Mouse (Mus musculus) myocyte (in vitro differentiated cells): ENCODE measurements around the gene Cmpk2. TPM values are rescaled to one million over a fixed set of nuclear protein-coding genes. Genes with fewer than 3 reads are reported as not detected.

ENCODE experiments used
- H3K27me3 ChIP-seq: one replicate; pipeline ENCODE4 v1.6.1; 2011; ENCODE audit not compliant: control insufficient read depth, insufficient read depth, insufficient read length
- H3K36me3 ChIP-seq: one replicate; pipeline ENCODE4 v1.6.1; 2011; ENCODE audit not compliant: control insufficient read depth, insufficient read depth
- H3K4me2 ChIP-seq: one replicate; pipeline ENCODE4 v1.6.1; 2011; ENCODE audit warnings: low read depth, control low read depth
- H3K4me3 ChIP-seq: one replicate; pipeline ENCODE4 v1.5.1; 2011; ENCODE audit warnings: mild to moderate bottlenecking, control low read depth, moderate library complexity
- H3K79me2 ChIP-seq: one replicate; pipeline ENCODE4 v1.6.1; 2011; ENCODE audit not compliant: control insufficient read depth, insufficient read depth
- H3ac ChIP-seq: one replicate; pipeline ENCODE4 v1.6.1; 2011; ENCODE audit not compliant: control insufficient read depth, insufficient read length
- CEBPB ChIP-seq: IDR thresholded peaks from 2 replicates; pipeline ENCODE4 v1.6.1; 2011; ENCODE audit warnings: mild to moderate bottlenecking, moderate library complexity; ENCODE audit not compliant: poor library complexity, insufficient read depth, severe bottlenecking
- E2F4 ChIP-seq: IDR thresholded peaks from one replicate; pipeline ENCODE4 v1.6.1; 2011; ENCODE audit warnings: mild to moderate bottlenecking, control low read depth, moderate library complexity; ENCODE audit not compliant: insufficient read depth
- MAX ChIP-seq: IDR thresholded peaks from one replicate; pipeline ENCODE4 v1.6.1; 2011; ENCODE audit warnings: low read depth, mild to moderate bottlenecking, control low read depth
- MYOD1 ChIP-seq, 3 experiments: IDR thresholded peaks; one replicate each; pipeline ENCODE4 v1.6.1; 2011; ENCODE audit warnings: control low read depth in 2 of 3, low read depth in 2 of 3, mild to moderate bottlenecking in 2 of 3, moderate library complexity in 1 of 3; ENCODE audit not compliant: insufficient read length in 2 of 3, control insufficient read depth in 1 of 3
- MYOG ChIP-seq, 3 experiments: IDR thresholded peaks; one replicate each; pipeline ENCODE4 v1.6.1; 2011; ENCODE audit warnings: control low read depth in 2 of 3, low read depth in 2 of 3, mild to moderate bottlenecking in 2 of 3; ENCODE audit not compliant: insufficient read length in 2 of 3, control insufficient read depth in 1 of 3, insufficient read depth in 1 of 3
- POLR2A ChIP-seq: IDR thresholded peaks from one replicate; pipeline ENCODE4 v1.6.1; 2011; ENCODE audit warnings: low read depth, mild to moderate bottlenecking, control low read depth, moderate library complexity; ENCODE audit not compliant: insufficient read length
- POLR2AphosphoS2 ChIP-seq: IDR thresholded peaks from one replicate; pipeline ENCODE4 v1.6.1; 2011; ENCODE audit warnings: low read depth, control low read depth; ENCODE audit not compliant: insufficient read length
- REST ChIP-seq: IDR thresholded peaks from one replicate; pipeline ENCODE4 v1.6.1; 2011; ENCODE audit warnings: mild to moderate bottlenecking, control low read depth, moderate library complexity; ENCODE audit not compliant: insufficient read depth, insufficient read length
- SRF ChIP-seq: IDR thresholded peaks from one replicate; pipeline ENCODE4 v1.6.1; 2011; ENCODE audit warnings: low read depth; ENCODE audit not compliant: control insufficient read depth, insufficient read length
- TCF12 ChIP-seq: IDR thresholded peaks from one replicate; pipeline ENCODE4 v1.6.1; 2011; ENCODE audit warnings: mild to moderate bottlenecking, control low read depth; ENCODE audit not compliant: poor library complexity, insufficient read depth, severe bottlenecking
- TCF3 ChIP-seq: IDR thresholded peaks from one replicate; pipeline ENCODE4 v1.6.1; 2011; ENCODE audit warnings: low read depth, control low read depth; ENCODE audit not compliant: insufficient read length
- USF1 ChIP-seq: IDR thresholded peaks from one replicate; pipeline ENCODE4 v1.6.1; 2011; ENCODE audit warnings: low read depth, mild to moderate bottlenecking, control low read depth, moderate library complexity
- polyA plus RNA-seq: library from polyadenylated mRNA; unstranded; fragments of >200 nt; fragmentation: generic; extraction: Trizol; gene quantifications from one replicate; pipeline ENCODE4 v1.2.1, GENCODE M21; 2012; ENCODE audit warnings: missing spikeins

Gene Cmpk2
- polyA plus RNA-seq, 1 experiment = not detected

DNA sequence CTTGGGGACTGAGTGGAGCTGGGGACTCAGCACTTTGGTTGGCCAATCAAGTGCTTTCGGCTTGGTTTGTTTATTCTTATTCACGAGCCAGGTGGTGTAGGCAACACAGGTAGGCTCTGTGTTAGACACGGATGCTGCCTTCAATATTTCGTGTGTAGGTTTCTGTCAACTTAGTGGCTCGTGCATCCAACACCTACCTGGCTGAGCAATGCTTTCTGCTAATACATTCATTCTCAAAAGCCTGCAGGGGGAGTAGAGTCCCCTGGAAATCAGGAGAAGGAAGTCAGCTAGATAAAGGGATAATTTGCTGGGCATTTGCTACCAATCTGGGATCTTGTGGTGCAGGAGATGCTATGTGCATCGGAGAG lies 1.0 kb downstream of the Cmpk2 start:
- Histone ChIP-seq H3ac (no peak overlapping the region), H3K79me2 (no peaks in the 10 kb centered on the region), H3K4me3 (no peak overlapping the region), H3K27me3 (no peaks in the 10 kb centered on the region), H3K4me2 (peak overlapping the region; percentile 67), H3K36me3 (no peaks in the 10 kb centered on the region)
- TF ChIP-seq MAX (no peak), CEBPB (no peak), MYOD1 (IDR thresholded peaks at IDR 0.05; ENCODE audit: control insufficient read depth in 1 of 3, insufficient read length in 2 of 3, low read depth in 2 of 3) (no peak), TCF3 (no peak), USF1 (no peak), POLR2AphosphoS2 (no peak), REST (no peak), E2F4 (no peak), POLR2A (no peak), MYOG (IDR thresholded peaks at IDR 0.05; ENCODE audit: control insufficient read depth in 1 of 3, insufficient read depth in 1 of 3, insufficient read length in 2 of 3, low read depth in 2 of 3) (no peak), SRF (no peak), TCF12 (no peak)

DNA sequence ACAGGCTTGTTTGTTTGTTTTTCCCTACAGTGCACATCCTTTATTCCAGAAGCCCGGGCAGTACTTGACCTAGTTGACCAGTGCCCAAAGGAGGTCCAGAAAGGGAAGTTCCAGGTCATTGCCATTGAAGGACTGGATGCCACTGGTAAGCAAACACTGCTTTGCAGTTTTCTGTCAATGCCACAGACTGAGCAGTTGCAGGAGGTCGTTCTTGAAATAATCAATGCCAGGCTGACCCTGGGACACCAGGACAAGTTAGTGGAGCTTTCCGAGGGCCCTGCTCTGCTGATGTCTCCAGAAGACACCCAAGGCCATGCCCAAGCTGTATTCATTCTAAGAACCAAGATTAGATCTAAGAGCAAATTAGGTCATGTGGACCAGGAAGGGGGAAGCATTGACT lies 2.4 kb downstream of the Cmpk2 start:
- no peak overlapping the region for H3K4me3 ChIP-seq
- H3K4me2 ChIP-seq = no peak overlapping the region
- TF ChIP-seq REST (no peak), TCF3 (no peak), SRF (no peak), POLR2AphosphoS2 (no peak), POLR2A (no peak), MAX (no peak), USF1 (no peak), E2F4 (no peak), MYOD1 (IDR thresholded peaks at IDR 0.05; ENCODE audit: control insufficient read depth in 1 of 3, insufficient read length in 2 of 3, low read depth in 2 of 3) (no peak)

DNA sequence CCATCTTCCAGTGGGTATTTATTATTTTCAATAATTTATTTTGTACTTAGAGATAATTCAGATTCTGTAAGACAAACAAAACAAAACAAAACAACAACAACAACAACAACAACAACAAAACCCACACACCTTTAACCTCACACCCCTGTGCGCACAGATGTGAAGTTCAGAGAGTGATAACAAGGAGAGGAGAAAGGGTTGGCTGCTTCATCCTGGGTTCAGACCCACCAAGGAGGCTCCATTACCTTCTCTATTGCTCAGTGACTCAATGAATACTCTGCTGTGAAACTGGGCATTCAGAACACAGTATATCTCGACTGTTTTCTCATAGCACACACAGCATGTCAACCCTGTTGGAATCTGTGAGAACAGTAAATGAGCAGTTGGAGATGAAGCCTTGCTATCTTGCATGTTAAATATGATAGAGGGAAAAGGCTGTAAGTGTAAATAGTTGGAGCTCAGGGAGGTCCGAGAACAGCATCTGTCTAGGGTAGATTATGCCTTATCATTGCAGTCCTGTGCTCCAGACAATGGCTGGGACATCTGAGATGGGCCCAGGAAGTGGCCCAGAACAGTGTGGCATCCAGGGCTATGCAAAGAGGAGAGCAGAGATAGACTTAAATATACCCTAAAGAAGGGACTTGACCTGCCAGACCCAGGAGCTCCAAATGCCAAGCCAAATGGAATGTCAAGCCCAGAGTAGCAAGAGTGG lies 3.9 kb downstream of the Cmpk2 start:
- Histone ChIP-seq H3K27me3 (no peaks in the 10 kb centered on the region), H3K79me2 (no peaks in the 10 kb centered on the region), H3K4me2 (no peak overlapping the region), H3ac (no peak overlapping the region), H3K4me3 (no peak overlapping the region), H3K36me3 (no peaks in the 10 kb centered on the region)
- TF ChIP-seq REST (no peak), MAX (no peak), E2F4 (no peak), POLR2A (no peak), MYOD1 (IDR thresholded peaks at IDR 0.05; ENCODE audit: control insufficient read depth in 1 of 3, insufficient read length in 2 of 3, low read depth in 2 of 3) (no peak), USF1 (no peak), CEBPB (no peak), POLR2AphosphoS2 (no peak)

More for the DNA sequence above, 2.4 kb downstream of the Cmpk2 start:
- no peaks in the 10 kb centered on the region for H3K79me2 ChIP-seq
- no peaks in the 10 kb centered on the region for H3K27me3 ChIP-seq
- no peak overlapping the region for H3ac ChIP-seq
- no peaks in the 10 kb centered on the region for H3K36me3 ChIP-seq

DNA sequence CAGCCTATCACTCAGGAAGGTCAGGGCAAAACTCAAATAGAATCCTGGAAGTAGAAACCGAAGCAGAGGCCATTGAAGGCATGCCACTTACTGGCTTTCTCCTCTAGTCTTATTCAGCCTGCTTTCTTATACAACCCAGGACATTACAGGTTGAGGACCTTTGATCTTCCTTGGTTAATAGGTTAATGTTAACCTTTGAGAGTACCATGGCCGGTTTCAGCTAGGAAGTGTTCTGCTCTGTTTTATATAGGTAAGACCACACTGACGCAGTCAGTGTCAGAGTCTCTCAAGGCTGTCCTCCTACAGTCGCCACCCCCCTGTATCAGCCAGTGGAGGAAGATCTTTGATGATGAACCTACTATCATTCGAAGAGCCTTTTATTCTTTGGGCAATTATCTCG lies 4.7 kb downstream of the Cmpk2 start:
- Histone ChIP-seq H3ac (no peak overlapping the region), H3K79me2 (no peaks in the 10 kb centered on the region), H3K4me3 (no peak overlapping the region), H3K27me3 (no peaks in the 10 kb centered on the region), H3K36me3 (no peaks in the 10 kb centered on the region), H3K4me2 (no peak overlapping the region)
- TF ChIP-seq SRF = no peak
- no peak for TF ChIP-seq USF1

- no peaks in the 10 kb centered on the region for H3K27me3 ChIP-seq
- H3K79me2 ChIP-seq = no peaks in the 10 kb centered on the region
- no peak overlapping the region for H3K4me3 ChIP-seq
- H3ac ChIP-seq = no peak overlapping the region
- no peak overlapping the region for H3K4me2 ChIP-seq
- TF ChIP-seq POLR2A = no peak
- no peak for TF ChIP-seq USF1
- no peaks in the 10 kb centered on the region for H3K36me3 ChIP-seq
Observed at GRCm38 (mm10) chr12:26477198-26477597, 8.2 kb downstream of the Cmpk2 start.
